Mouse (Mus musculus) intestine, postnatal 0 days (tissue): ENCODE results near the gene Zmynd8. TPM values are rescaled to one million over a fixed set of nuclear protein-coding genes. Genes with fewer than 3 reads are reported as not detected.
"Not testable (repeated sequence)": the region's sequence is repeated elsewhere in the genome, so short reads cannot be mapped to it uniquely, and the experiment has no call there.

Experiments
- ATAC-seq: fragments of 200-750 bp; cut with Nextera tagmentation; 2 replicates; pipeline ENCODE4 v1.8.0; 2017; ENCODE audit warnings: mild to moderate bottlenecking, moderate TSS enrichment, moderate library complexity
- H3K27ac ChIP-seq: fragments of 300-500 bp; sonication (generic); 2 replicates; pipeline ENCODE4 v1.5.1; 2014; ENCODE audit warnings: mild to moderate bottlenecking, low read depth, low read length, moderate library complexity
- H3K27me3 ChIP-seq: fragments of 300-500 bp; sonication (generic); replicated peaks from 2 replicates; pipeline ENCODE4 v1.6.1; 2014; ENCODE audit warnings: low read length, mixed read lengths; ENCODE audit not compliant: control insufficient read depth, insufficient read depth
- H3K36me3 ChIP-seq: fragments of 300-500 bp; sonication (generic); 2 replicates; pipeline ENCODE4 v1.6.1; 2014; ENCODE audit warnings: mild to moderate bottlenecking, moderate library complexity; ENCODE audit not compliant: control insufficient read depth, insufficient read depth
- H3K4me1 ChIP-seq: fragments of 300-500 bp; sonication (generic); replicated peaks from 2 replicates; pipeline ENCODE4 v1.6.1; 2014; ENCODE audit warnings: antibody characterized with exemption, low read length, mixed read lengths; ENCODE audit not compliant: control insufficient read depth, insufficient read depth
- H3K4me2 ChIP-seq: fragments of 300-500 bp; sonication (generic); replicated peaks from 2 replicates; pipeline ENCODE4 v1.6.1; 2014; ENCODE audit warnings: low read depth, mild to moderate bottlenecking, moderate library complexity
- H3K4me3 ChIP-seq: fragments of 300-500 bp; sonication (generic); 2 replicates; pipeline ENCODE4 v1.5.1; 2014; ENCODE audit warnings: low read depth, low read length
- H3K9ac ChIP-seq: fragments of 300-500 bp; sonication (generic); 2 replicates; pipeline ENCODE4 v1.6.1; 2014; ENCODE audit warnings: mild to moderate bottlenecking, low read depth, low read length
- H3K9me3 ChIP-seq: fragments of 300-500 bp; sonication (generic); 2 replicates; pipeline ENCODE4 v1.6.1; 2016; ENCODE audit warnings: mixed run types; ENCODE audit not compliant: control insufficient read depth
- CTCF ChIP-seq: sonication (generic); IDR thresholded peaks from 2 replicates; pipeline ENCODE4 v1.5.1; 2016; ENCODE audit warnings: low read depth, mild to moderate bottlenecking, control low read depth, antibody characterized with exemption, moderate library complexity
- WGBS: fragments of 180-500 bp; shearing (Covaris S2); extraction: QIAGEN DNeasy Blood & Tissue Kit; methylation state at CpG from one replicate; pipeline ENCODE4 v1.1.7; 2014; 5-methylcytosine and 5-hydroxymethylcytosine counted together
- polyA plus RNA-seq: library from polyadenylated mRNA; unstranded; fragments of >200 nt; fragmentation: Nextera tagmentation; extraction: Ambion mirVana; gene quantifications from 2 replicates; pipeline ENCODE4 v1.2.1, GENCODE M21; 2015

Gene Zmynd8
- polyA plus RNA-seq, 1 experiment from 2014 or later = 43.5 TPM

DNA sequence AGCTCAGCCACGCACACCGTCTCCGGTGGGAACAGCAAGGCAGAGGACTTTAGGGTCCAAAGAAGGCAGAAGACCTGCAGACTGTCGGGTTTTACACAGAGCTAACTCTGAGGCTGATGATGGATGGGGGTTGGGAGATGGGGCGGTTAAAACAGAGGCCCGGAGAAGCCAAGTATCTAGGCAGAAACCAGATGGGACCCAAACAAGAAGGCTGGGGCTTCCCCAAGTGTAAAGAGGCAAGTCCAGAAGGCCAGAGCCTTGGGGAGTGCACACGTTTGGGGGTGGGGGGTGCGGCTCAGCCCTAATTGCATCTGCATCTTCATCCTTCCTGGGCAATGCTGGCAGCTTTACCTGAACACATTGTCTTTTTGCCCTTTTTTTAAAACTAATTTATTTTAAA is 85.9 kb downstream of the Zmynd8 start:
- Histone ChIP-seq H3K27ac (no peak overlapping the region), H3K36me3 (peaks cover 95% of the 10 kb centered on the region), H3K4me3 (no peak overlapping the region), H3K4me1 (no peaks in the 10 kb centered on the region), H3K9ac (no peak overlapping the region), H3K27me3 (no peaks in the 10 kb centered on the region), H3K9me3 (no peaks in the 10 kb centered on the region), H3K4me2 (no peak overlapping the region)
- WGBS = 74% methylated on average over 8 of the region's 8 CpGs
- no peak for TF ChIP-seq CTCF
- no peak for ATAC-seq

DNA sequence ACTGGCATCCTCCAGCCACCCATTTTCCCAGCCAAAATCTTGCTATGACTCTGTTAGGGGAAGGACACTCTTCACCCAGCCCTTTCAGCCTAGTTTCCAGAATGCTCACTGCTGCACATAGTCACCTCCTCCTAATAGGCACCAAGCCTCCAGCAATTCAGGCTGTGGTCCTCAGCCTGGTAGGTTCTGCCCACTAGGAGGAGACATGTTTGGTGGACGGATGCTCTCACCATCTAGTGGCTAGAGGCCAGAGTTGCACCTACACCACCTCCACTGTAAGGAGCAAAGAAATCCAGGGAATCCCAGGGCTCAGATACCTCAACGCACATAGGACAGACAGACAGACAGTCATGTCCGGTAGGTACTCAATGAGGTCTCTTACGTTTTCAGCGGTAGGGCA is 87.3 kb downstream of the Zmynd8 start:
- Histone ChIP-seq H3K4me3 (no peak overlapping the region), H3K4me1 (no peaks in the 10 kb centered on the region), H3K9me3 (no peaks in the 10 kb centered on the region), H3K9ac (no peak overlapping the region), H3K4me2 (no peak overlapping the region), H3K27ac (no peak overlapping the region; the same call in 1 of the 2 replicates), H3K27me3 (no peaks in the 10 kb centered on the region), H3K36me3 (peaks cover 95% of the 10 kb centered on the region)
- 0 out of 2 replicates have a peak, but pooled peaks have one; percentile 15 for ATAC-seq
- WGBS = 55% methylated on average over 5 of the region's 5 CpGs
- peak; percentile 91 for TF ChIP-seq CTCF

DNA sequence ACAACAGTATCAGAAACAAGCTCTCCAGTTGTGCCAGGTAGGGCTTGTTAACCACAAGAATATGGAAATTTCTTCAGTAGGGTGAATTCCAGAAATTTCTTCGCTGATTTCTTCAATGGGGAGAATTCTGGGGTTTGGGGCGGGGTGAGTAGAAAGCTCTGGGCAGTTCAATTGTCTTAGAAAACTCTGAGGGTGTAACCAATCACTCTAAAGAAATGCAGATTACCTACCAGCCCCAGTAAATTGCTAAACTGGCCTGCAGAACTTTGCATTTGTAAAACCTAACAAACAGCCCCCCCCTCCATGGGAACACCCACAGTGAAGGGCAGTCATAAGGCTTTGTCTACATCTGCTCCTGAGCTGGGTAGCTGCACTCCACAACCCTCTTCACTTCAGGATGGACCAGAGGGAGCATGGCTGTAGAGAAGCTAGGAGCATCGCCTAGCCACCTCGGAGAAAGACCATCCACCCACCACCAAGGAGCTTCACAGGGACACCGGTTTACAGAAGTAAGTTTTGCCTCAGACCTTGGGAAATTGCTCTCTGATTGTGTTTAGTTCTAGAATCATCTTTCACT is 88.8 kb downstream of the Zmynd8 start:
- 96% methylated on average over 5 of the region's 5 CpGs for WGBS

DNA sequence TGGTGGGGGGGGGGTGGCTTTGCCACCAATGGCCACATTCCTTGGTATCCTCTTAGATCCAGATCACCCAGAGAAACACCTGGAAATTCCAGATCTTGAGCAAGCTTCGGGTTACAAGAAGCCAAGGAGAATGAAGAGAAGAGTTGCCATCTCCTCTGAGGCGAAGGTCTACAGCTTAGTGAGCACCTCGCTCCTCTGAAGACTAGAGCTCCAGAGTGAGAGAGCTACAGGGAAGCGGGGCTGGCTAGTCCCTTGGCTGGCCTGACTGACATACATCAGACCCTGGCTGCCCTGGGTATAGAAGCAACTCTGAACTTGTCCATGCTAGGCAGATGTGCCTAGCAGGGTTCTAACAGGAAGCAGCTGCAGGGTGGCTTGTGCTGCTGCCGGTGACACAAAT is 89.7 kb downstream of the Zmynd8 start:
- Histone ChIP-seq H3K27ac (no peak overlapping the region), H3K4me2 (no peak overlapping the region), H3K9me3 (no peaks in the 10 kb centered on the region), H3K27me3 (no peaks in the 10 kb centered on the region), H3K4me1 (no peaks in the 10 kb centered on the region), H3K9ac (no peak overlapping the region), H3K4me3 (no peak overlapping the region), H3K36me3 (peaks cover 96% of the 10 kb centered on the region)
- no peak for TF ChIP-seq CTCF
- ATAC-seq = no peak
- WGBS = 96% methylated on average over 5 of the region's 5 CpGs

More for the DNA sequence above, 88.8 kb downstream of the Zmynd8 start:
- no peak overlapping the region for H3K4me3 ChIP-seq
- no peaks in the 10 kb centered on the region for H3K27me3 ChIP-seq
- peaks cover 96% of the 10 kb centered on the region for H3K36me3 ChIP-seq
- no peaks in the 10 kb centered on the region for H3K4me1 ChIP-seq
- no peak for ATAC-seq
- no peak overlapping the region for H3K9ac ChIP-seq
- H3K4me2 ChIP-seq = no peak overlapping the region
- no peak for TF ChIP-seq CTCF
- H3K9me3 ChIP-seq = no peaks in the 10 kb centered on the region
- no peak overlapping the region for H3K27ac ChIP-seq

DNA sequence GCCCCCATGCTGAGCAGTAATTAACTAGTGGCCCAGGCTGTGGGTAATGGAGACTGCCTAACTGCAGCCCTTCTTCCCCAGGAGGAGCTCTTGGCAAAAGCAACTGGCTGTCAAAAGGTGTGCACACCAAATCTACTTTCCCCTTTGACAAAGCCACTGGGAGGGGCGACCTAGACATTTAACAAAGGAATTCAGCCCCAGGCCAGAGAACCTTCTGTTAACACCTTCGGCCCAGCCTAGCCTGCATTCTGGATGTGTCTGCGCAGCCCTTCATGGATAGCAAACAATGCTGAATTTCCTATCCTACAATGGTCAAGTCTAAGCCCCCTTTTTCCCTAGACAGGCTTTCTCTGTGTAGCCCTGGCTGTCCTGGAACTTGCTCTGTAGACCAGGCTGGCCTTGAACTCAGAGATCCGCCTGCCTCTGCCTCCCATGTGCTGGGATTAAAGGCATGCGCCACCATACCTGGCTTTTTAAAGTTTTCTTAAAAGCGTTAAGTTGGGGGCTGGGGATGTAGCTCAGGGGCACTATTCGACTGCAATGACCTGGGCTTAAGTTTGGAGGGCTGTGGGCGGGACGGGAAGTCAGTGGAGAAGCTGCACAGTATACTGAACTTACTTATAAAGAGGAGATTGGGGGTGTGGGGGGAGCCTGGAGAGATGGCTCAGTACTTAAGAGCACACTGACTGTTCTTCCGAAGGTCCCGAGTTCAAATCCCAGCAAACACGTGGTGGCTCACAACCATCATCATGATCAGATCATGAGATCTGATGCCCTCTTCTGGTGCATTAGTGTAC is 90.4 kb downstream of the Zmynd8 start:
- Histone ChIP-seq H3K36me3 (peaks cover 92% of the 10 kb centered on the region), H3K27ac (no peak overlapping the region), H3K9ac (no peak overlapping the region), H3K9me3 (no peaks in the 10 kb centered on the region), H3K4me2 (no peak overlapping the region), H3K4me1 (no peaks in the 10 kb centered on the region), H3K27me3 (no peaks in the 10 kb centered on the region), H3K4me3 (no peak overlapping the region)
- 97% methylated on average over 12 of the region's 12 CpGs for WGBS
- TF ChIP-seq CTCF = no peak
- ATAC-seq = no peak

DNA sequence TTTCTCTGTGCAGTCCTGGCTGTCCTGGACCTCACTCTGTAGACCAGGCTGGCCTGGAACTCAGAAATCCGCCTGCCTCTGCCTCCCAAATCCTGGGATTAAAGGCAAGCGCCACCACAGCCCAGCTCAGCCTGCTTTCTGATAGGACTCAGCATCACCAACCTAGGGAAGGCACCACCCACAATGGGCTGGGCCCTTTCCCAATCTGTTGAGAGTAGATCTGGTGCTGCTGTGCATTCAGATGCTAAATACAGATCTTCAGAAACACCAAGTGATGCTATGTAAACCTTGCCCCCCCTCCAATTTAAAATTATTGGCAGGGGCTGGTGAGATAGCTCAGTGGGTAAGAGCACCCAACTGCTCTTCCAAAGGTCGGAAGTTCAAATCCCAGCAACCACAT is 98.6 kb downstream of the Zmynd8 start:
- H3K9ac ChIP-seq, H3K27ac ChIP-seq, H3K9me3 ChIP-seq, H3K4me2 ChIP-seq, H3K27me3 ChIP-seq, ATAC-seq, H3K4me3 ChIP-seq, H3K4me1 ChIP-seq: not testable (repeated sequence)
- H3K36me3 ChIP-seq = peaks cover 85% of the 10 kb centered on the region
- 94% methylated on average over 3 of the region's 3 CpGs for WGBS
